Mouse (Mus musculus) kidney, postnatal 0 days (tissue): ENCODE data around the gene Fkbp10. TPM values are rescaled to one million over a fixed set of nuclear protein-coding genes. Genes with fewer than 3 reads are reported as not detected.

Source experiments
- ATAC-seq: fragments of 200-750 bp; cut with Nextera tagmentation; replicated peaks from 2 replicates; pipeline ENCODE4 v1.8.0; 2017; ENCODE audit warnings: low read depth, moderate number of reproducible peaks, moderate TSS enrichment, moderate library complexity; ENCODE audit not compliant: low FRiP score
- DNase-seq: peaks from one replicate; pipeline ENCODE4 v3.0.0-alpha.2; 2016; ENCODE audit warnings: low spot score
- H3K27ac ChIP-seq: fragments of 300-500 bp; sonication (generic); 2 replicates; pipeline ENCODE4 v1.5.1; 2014; ENCODE audit warnings: mild to moderate bottlenecking
- H3K27me3 ChIP-seq: fragments of 300-500 bp; sonication (generic); 2 replicates; pipeline ENCODE4 v1.6.1; 2014; ENCODE audit warnings: low read length, mixed read lengths; ENCODE audit not compliant: insufficient read depth
- H3K36me3 ChIP-seq: fragments of 300-500 bp; sonication (generic); 2 replicates; pipeline ENCODE4 v1.6.1; 2014; ENCODE audit warnings: low read length, mixed read lengths; ENCODE audit not compliant: insufficient read depth
- H3K4me1 ChIP-seq: fragments of 300-500 bp; sonication (generic); replicated peaks from 2 replicates; pipeline ENCODE4 v1.6.1; 2014; ENCODE audit warnings: antibody characterized with exemption, low read length, mixed read lengths; ENCODE audit not compliant: insufficient read depth
- H3K4me2 ChIP-seq: fragments of 300-500 bp; sonication (generic); 2 replicates; pipeline ENCODE4 v1.6.1; 2014; ENCODE audit warnings: mild to moderate bottlenecking, low read length, moderate library complexity, mixed read lengths
- H3K4me3 ChIP-seq: fragments of 300-500 bp; sonication (generic); replicated peaks from 2 replicates; pipeline ENCODE4 v1.5.1; 2014; ENCODE audit warnings: low read depth, low read length
- H3K9ac ChIP-seq: fragments of 300-500 bp; sonication (generic); 2 replicates; pipeline ENCODE4 v1.6.1; 2014; ENCODE audit warnings: low read depth, low read length
- H3K9me3 ChIP-seq: fragments of 300-500 bp; sonication (generic); replicated peaks from 2 replicates; pipeline ENCODE4 v1.6.1; 2016; ENCODE audit warnings: low read length, inconsistent platforms, mixed read lengths
- CTCF ChIP-seq: IDR thresholded peaks from 2 replicates; pipeline ENCODE4 v1.5.1; 2016; ENCODE audit warnings: antibody characterized with exemption, low read depth, mild to moderate bottlenecking, moderate library complexity
- WGBS: fragments of 180-500 bp; shearing (Covaris S2); extraction: QIAGEN DNeasy Blood & Tissue Kit; methylation state at CpG from one replicate; pipeline ENCODE4 v1.1.7; 2014; 5-methylcytosine and 5-hydroxymethylcytosine counted together
- polyA plus RNA-seq: library from polyadenylated mRNA; unstranded; fragments of >200 nt; fragmentation: Nextera tagmentation; extraction: Ambion mirVana; gene quantifications from 2 replicates; pipeline ENCODE4 v1.2.1, GENCODE M21; 2015

The Fkbp10 gene
- polyA plus RNA-seq, 1 experiment from 2014 or later, result 108 TPM

DNA sequence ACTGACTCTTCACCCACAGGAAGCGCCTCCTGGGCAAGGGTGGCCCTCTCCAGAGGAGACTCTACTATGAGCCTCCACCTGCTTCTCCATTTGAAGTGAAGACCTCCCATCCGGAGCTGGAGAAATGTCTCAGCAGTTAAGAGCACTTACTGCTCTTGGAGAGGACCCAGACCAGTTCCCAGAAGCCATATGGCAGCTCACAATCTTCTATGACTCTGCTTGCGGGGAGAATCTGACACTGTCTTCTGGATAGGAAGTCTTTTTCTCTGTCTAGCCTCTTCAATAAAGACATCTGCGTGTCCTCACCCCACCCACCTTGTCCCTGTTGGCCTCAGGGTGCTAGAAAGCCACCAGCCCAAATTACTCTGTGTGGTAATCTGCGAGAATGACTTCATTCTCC, 22.5 kb upstream of the Fkbp10 start:
- Histone ChIP-seq H3K9me3 (no peaks in the 10 kb centered on the region), H3K9ac (no peak overlapping the region), H3K4me2 (no peak overlapping the region), H3K4me1 (peaks cover 66% of the 10 kb centered on the region), H3K4me3 (no peak overlapping the region), H3K27me3 (no peaks in the 10 kb centered on the region), H3K27ac (0 out of 2 replicates have a peak overlapping the region, but pooled peaks have one; percentile 10), H3K36me3 (no peaks in the 10 kb centered on the region)
- TF ChIP-seq CTCF, result no peak
- DNase-seq (no peak), ATAC-seq (no peak)
- 77% methylated on average over 5 of the region's 5 CpGs for WGBS

DNA sequence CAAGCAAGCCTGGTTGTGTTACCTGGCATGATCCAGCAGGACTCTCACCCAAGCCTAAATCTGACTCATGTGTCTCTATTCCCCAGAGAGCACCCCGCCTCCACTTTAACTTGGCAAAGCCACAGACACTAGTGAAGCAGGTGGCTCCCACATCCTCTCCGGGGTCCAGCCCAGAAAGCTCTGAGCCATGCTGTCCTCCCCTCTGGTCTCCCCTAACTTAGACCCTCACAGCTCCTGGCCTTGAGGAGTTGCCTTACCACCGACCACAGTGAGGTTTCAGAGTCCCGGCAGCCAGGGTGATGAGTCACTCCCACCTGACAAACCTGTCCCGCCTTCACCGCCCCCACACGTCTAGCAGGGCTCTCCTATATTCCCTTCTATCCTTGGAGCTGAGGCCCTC, 21.8 kb upstream of the Fkbp10 start:
- H3K27ac ChIP-seq, result peak overlapping the region; percentile 10; the same call in 1 of the 2 replicates
- H3K27me3 ChIP-seq, result no peaks in the 10 kb centered on the region
- DNase-seq, result no peak

DNA sequence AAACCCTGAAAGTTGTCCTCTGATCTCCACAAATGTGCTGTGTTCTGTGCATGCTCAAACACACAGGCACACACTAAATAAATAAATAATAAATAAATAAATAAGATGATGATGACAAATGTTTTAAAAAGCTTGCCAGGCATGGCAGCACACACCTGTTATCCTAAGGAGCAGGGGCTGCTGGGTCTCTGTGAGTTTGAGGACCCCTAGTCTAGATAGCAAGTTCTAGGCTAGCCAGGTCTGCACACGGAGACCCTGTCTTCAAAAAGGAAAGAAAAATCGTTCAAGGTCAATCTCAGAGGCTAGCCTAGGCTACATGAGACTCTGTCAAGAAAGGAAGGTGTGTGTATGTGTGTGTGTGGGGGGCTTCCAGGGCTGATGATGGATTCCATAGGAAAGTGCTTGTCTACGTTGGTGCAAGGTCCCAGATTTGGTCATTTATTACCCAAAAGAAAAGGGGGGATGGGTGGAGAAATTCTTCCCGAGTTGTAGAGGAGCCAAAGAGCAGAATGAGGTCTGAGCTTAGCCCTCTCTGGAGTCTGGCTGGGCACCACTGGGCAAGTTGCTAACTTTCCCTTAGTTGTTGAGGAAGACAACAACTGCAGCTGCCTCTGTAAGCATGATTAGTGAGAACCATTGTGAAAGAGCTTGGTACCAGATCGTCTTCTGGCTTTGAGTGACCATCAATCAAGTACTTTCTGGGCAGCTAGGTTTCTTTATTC, 21.0 kb upstream of the Fkbp10 start:
- H3K36me3 ChIP-seq, result no peaks in the 10 kb centered on the region
- H3K4me3 ChIP-seq, result peak overlapping the region; percentile 83; the same call in 1 of the 2 replicates
- no peak for ATAC-seq
- DNase-seq, result no peak
- 46% methylated on average over 5 of the region's 5 CpGs for WGBS
- H3K27ac ChIP-seq, result peak overlapping the region; percentile 97
- 0 out of 2 replicates have a peak overlapping the region, but pooled peaks have one; percentile 27 for H3K9ac ChIP-seq
- TF ChIP-seq CTCF, result no peak
- H3K4me2 ChIP-seq, result peak overlapping the region; percentile 74
- no peaks in the 10 kb centered on the region for H3K9me3 ChIP-seq
- peaks cover 52% of the 10 kb centered on the region for H3K4me1 ChIP-seq
- no peaks in the 10 kb centered on the region for H3K27me3 ChIP-seq

More for the DNA sequence above, 21.8 kb upstream of the Fkbp10 start:
- TF ChIP-seq CTCF, result no peak
- no peak overlapping the region for H3K9ac ChIP-seq
- H3K9me3 ChIP-seq, result no peaks in the 10 kb centered on the region
- peaks cover 58% of the 10 kb centered on the region for H3K4me1 ChIP-seq
- H3K4me3 ChIP-seq, result no peak overlapping the region
- WGBS, result 41% methylated on average over 7 of the region's 7 CpGs
- H3K4me2 ChIP-seq, result peak overlapping the region; percentile 10; the same call in 1 of the 2 replicates
- no peak for ATAC-seq
- no peaks in the 10 kb centered on the region for H3K36me3 ChIP-seq

DNA sequence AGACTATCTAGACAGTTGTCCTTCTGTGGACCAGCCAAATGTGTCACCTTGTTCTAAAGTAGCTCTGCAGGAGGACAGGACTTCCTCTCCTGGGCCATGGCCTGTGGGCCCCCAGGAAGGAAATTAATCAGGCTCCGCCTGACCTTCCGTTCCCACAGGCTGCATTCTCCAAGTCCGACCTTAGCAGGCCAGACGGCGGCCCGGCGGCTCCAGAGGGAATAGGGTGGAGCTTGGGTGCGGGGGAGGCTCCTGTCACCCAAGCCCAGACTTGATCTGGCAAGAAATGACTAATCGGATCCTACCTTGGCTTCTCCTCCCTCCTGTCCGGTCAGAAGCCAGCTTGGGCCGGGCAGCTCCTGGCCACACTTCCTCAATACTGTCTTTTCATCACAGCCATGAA, 20.3 kb upstream of the Fkbp10 start:
- peak overlapping the region; percentile 97 for H3K27ac ChIP-seq
- peak overlapping the region; percentile 83 for H3K4me3 ChIP-seq
- H3K36me3 ChIP-seq, result no peaks in the 10 kb centered on the region
- 0 out of 2 replicates have a peak overlapping the region, but pooled peaks have one; percentile 27 for H3K9ac ChIP-seq
- 9% methylated on average over 11 of the region's 11 CpGs for WGBS
- peaks cover 45% of the 10 kb centered on the region for H3K4me1 ChIP-seq
- no peaks in the 10 kb centered on the region for H3K27me3 ChIP-seq
- no peak for TF ChIP-seq CTCF
- DNase-seq (peak; percentile 86), ATAC-seq (peak; percentile 35)
- H3K4me2 ChIP-seq, result peak overlapping the region; percentile 74
- no peaks in the 10 kb centered on the region for H3K9me3 ChIP-seq

DNA sequence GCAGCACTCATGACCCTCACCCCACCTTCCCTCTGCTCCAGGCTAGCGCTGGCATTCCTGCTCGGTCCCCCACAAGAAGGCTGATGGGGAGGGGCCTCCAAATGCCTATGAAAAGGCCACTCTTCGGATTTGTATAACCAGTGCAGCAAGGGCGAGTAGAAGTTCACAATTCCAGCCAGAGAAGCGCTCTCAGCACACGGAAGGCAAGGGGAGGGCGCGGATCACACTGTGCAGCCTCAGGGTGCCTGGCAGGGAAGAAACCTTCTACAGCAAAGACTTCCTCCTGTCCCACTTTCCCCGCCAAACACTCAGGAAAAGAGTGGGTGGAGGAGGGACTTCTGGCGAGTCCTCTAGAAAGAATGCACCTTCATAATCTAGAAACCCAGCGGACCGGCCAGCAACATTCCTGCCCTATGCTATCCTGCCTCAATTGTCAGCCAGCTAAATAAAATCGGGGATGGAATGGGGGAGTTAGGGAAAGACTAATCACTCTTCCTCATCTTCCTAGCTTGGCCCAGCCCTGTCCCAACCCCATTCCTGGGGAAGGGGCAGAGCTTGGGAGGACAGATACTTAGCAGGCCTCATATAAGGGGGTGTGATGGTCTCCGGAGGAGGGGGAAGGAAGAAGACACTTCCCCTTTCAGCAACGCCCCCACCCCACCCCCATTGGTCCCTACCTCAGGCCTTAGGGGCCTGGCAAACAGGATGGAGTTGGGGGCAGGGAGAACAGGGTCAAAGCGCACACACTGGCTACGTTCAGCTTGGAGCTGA, 19.5 kb upstream of the Fkbp10 start:
- no peak for ATAC-seq
- WGBS, result 22% methylated on average over 17 of the region's 17 CpGs
- peaks cover 41% of the 10 kb centered on the region for H3K4me1 ChIP-seq

GRCm38 (mm10) chr11:100396886-100397599, 18.5 kb upstream of the Fkbp10 start:
- 1% methylated on average over 42 of the region's 42 CpGs for WGBS
- H3K27ac ChIP-seq, result peak overlapping the region; percentile 97
- H3K9ac ChIP-seq, result peak overlapping the region; percentile 90
- peak overlapping the region; percentile 74 for H3K4me2 ChIP-seq
- no peaks in the 10 kb centered on the region for H3K9me3 ChIP-seq
- H3K36me3 ChIP-seq, result no peaks in the 10 kb centered on the region
- H3K4me1 ChIP-seq, result peaks cover 37% of the 10 kb centered on the region
- TF ChIP-seq CTCF, result peak; percentile 64
- ATAC-seq, result peak; percentile 35
- no peaks in the 10 kb centered on the region for H3K27me3 ChIP-seq
- DNase-seq, result no peak
- peak overlapping the region; percentile 83 for H3K4me3 ChIP-seq

More for the DNA sequence above, 19.5 kb upstream of the Fkbp10 start:
- Histone ChIP-seq H3K27me3 (no peaks in the 10 kb centered on the region), H3K4me3 (peak overlapping the region; percentile 83), H3K9me3 (no peaks in the 10 kb centered on the region), H3K4me2 (peak overlapping the region; percentile 74), H3K36me3 (no peaks in the 10 kb centered on the region), H3K27ac (peak overlapping the region; percentile 97), H3K9ac (peak overlapping the region; percentile 90)
- TF ChIP-seq CTCF, result no peak
- peak; percentile 60 for DNase-seq
